Mouse (Mus musculus) embryo, embryonic 10 days (tissue): ENCODE results near the gene Kremen2.
A peak's percentile ranks its signal among the peaks of the same experiment; 100 is the strongest.
"Not testable (repeated sequence)": the region's sequence is repeated elsewhere in the genome, so short reads cannot be mapped to it uniquely, and the experiment has no call there.

Source experiments
- DNase-seq: peaks from one replicate; pipeline ENCODE4 v3.0.0-alpha.2; 2015; ENCODE audit warnings: low spot score

Gene Kremen2

GRCm38 (mm10) chr17:23745301-23746251 lies at the start of gene Kremen2:
Gene Kremen2, minus strand, starts transcription at chr17:23745833.
- peak; percentile 27 for DNase-seq

- no peak for DNase-seq
Measured at GRCm38 (mm10) chr17:23795323-23795722, 49.7 kb upstream of the Kremen2 start.

- no peak for DNase-seq
Measured at GRCm38 (mm10) chr17:23791079-23791357, 45.4 kb upstream of the Kremen2 start.

GRCm38 (mm10) chr17:23790269-23791078 lies 44.8 kb upstream of the Kremen2 start, which contains the start of gene Srrm2:
Gene Srrm2, plus strand, starts transcription at chr17:23790532.
- DNase-seq = peak; percentile 84

- DNase-seq = no peak
Measured at GRCm38 (mm10) chr17:23789749-23790268, 44.2 kb upstream of the Kremen2 start.

- DNase-seq = no peak
Measured at GRCm38 (mm10) chr17:23788973-23789372, 43.3 kb upstream of the Kremen2 start.

GRCm38 (mm10) chr17:23786510-23786931 lies 40.9 kb upstream of the Kremen2 start:
- DNase-seq = peak; percentile 69

- peak; percentile 83 for DNase-seq
Measured at GRCm38 (mm10) chr17:23785561-23786471, 40.2 kb upstream of the Kremen2 start, which contains the start of gene Flywch2. Gene Flywch2, minus strand, starts transcription at chr17:23786081.

- DNase-seq = no peak
Measured at GRCm38 (mm10) chr17:23783352-23783751, 37.7 kb upstream of the Kremen2 start.

- no peak for DNase-seq
Measured at GRCm38 (mm10) chr17:23778447-23778846, 32.8 kb upstream of the Kremen2 start.

- DNase-seq = no peak
Measured at GRCm38 (mm10) chr17:23777141-23777540, 31.5 kb upstream of the Kremen2 start.

GRCm38 (mm10) chr17:23776216-23776615 lies 30.6 kb upstream of the Kremen2 start:
- no peak for DNase-seq

GRCm38 (mm10) chr17:23774090-23774489 lies 28.5 kb upstream of the Kremen2 start:
- peak; percentile 91 for DNase-seq

GRCm38 (mm10) chr17:23773676-23774075 lies 28.0 kb upstream of the Kremen2 start:
- no peak for DNase-seq

GRCm38 (mm10) chr17:23772219-23772556 lies 26.6 kb upstream of the Kremen2 start:
- DNase-seq = not testable (repeated sequence)

GRCm38 (mm10) chr17:23771284-23772218 lies 25.9 kb upstream of the Kremen2 start, which contains the start of gene Flywch1:
Gene Flywch1, minus strand, starts transcription at chr17:23771602.
- peak; percentile 98 for DNase-seq

GRCm38 (mm10) chr17:23770896-23771283 lies 25.3 kb upstream of the Kremen2 start:
- peak; percentile 68 for DNase-seq

GRCm38 (mm10) chr17:23770493-23770892 lies 24.9 kb upstream of the Kremen2 start:
- no peak for DNase-seq

- no peak for DNase-seq
Measured at GRCm38 (mm10) chr17:23762976-23763375, 17.3 kb upstream of the Kremen2 start.

GRCm38 (mm10) chr17:23761155-23761554 lies 15.5 kb upstream of the Kremen2 start:
- no peak for DNase-seq
